Mouse (Mus musculus) urinary bladder, postnatal 36 days (tissue): ENCODE results near the gene Gse1.

Experiments used
- DNase-seq, 2 experiments: peaks; one replicate each; pipeline ENCODE4 v3.0.0; 2022; ENCODE audit warnings: low spot score in 2 of 2, mixed read lengths in 1 of 2

Gse1 gene

GRCm38 (mm10) chr8:120374514-120374913, 146.3 kb downstream of the Gse1 start:
- no peak for DNase-seq

GRCm38 (mm10) chr8:120375170-120375569, 146.9 kb downstream of the Gse1 start:
- DNase-seq: no peak

GRCm38 (mm10) chr8:120376215-120376614, 148.0 kb downstream of the Gse1 start:
- DNase-seq: no peak

GRCm38 (mm10) chr8:120376847-120377802, 148.9 kb downstream of the Gse1 start:
- no peak for DNase-seq

GRCm38 (mm10) chr8:120377803-120378189, 149.5 kb downstream of the Gse1 start:
- DNase-seq: no peak

GRCm38 (mm10) chr8:120378306-120378705, 150.1 kb downstream of the Gse1 start:
- DNase-seq: peak in 1 of 2 experiments; percentile 68

GRCm38 (mm10) chr8:120379015-120379414, 150.8 kb downstream of the Gse1 start:
- DNase-seq: no peak

- DNase-seq: no peak
These were observed 153.6 kb downstream of the Gse1 start for GRCm38 (mm10) chr8:120381865-120382264.

- DNase-seq: peak; percentile 59 to 86
These were observed 154.4 kb downstream of the Gse1 start for GRCm38 (mm10) chr8:120382436-120383203.

GRCm38 (mm10) chr8:120383204-120383560, 154.9 kb downstream of the Gse1 start:
- no peak for DNase-seq

- DNase-seq: no peak
These were observed 155.5 kb downstream of the Gse1 start for GRCm38 (mm10) chr8:120383713-120384112.

- DNase-seq: no peak
These were observed 156.5 kb downstream of the Gse1 start for GRCm38 (mm10) chr8:120384745-120385144.

- no peak for DNase-seq
These were observed 160.0 kb downstream of the Gse1 start for GRCm38 (mm10) chr8:120388246-120388645.

- DNase-seq: no peak
These were observed 162.3 kb downstream of the Gse1 start for GRCm38 (mm10) chr8:120390598-120390997.

GRCm38 (mm10) chr8:120391856-120392255, 163.6 kb downstream of the Gse1 start:
- DNase-seq: no peak

GRCm38 (mm10) chr8:120393085-120393484, 164.8 kb downstream of the Gse1 start:
- DNase-seq: no peak

- DNase-seq: no peak
These were observed 165.6 kb downstream of the Gse1 start for GRCm38 (mm10) chr8:120393871-120394275.

GRCm38 (mm10) chr8:120395892-120396291, 167.6 kb downstream of the Gse1 start:
- DNase-seq: no peak

GRCm38 (mm10) chr8:120396756-120397155, 168.5 kb downstream of the Gse1 start:
- no peak for DNase-seq

- DNase-seq: no peak
These were observed 169.5 kb downstream of the Gse1 start for GRCm38 (mm10) chr8:120397444-120398411.

- no peak for DNase-seq
These were observed 171.1 kb downstream of the Gse1 start for GRCm38 (mm10) chr8:120399212-120399934.
